Mouse (Mus musculus): ENCODE results near the gene Smc3. TPM values are rescaled to one million over a fixed set of nuclear protein-coding genes. Genes with fewer than 3 reads are reported as not detected.

The Smc3 gene
- polyA plus RNA-seq, 1 experiment: 42.8 TPM

- peak; percentile 60 for DNase-seq (ENCODE audit: low read depth)
- TF ChIP-seq POLR2A (IDR thresholded peaks at IDR 0.05; ENCODE audit: borderline replicate concordance, extremely low read depth, insufficient read depth, insufficient read length, poor library complexity, severe bottlenecking) (no peak), CTCF (IDR thresholded peaks at IDR 0.05; ENCODE audit: borderline replicate concordance, extremely low read depth, insufficient read depth, insufficient read length) (no peak)
These were observed 76.8 kb downstream of the Smc3 start, which contains the start of gene Rbm20 for GRCm38 (mm10) chr19:53676718-53677634. Rbm20 (plus strand) TSS chr19:53677306.

GRCm38 (mm10) chr19:53679194-53679593 lies 79.0 kb downstream of the Smc3 start:
- no peak for DNase-seq (ENCODE audit: low read depth)
- TF ChIP-seq POLR2A (IDR thresholded peaks at IDR 0.05; ENCODE audit: borderline replicate concordance, extremely low read depth, insufficient read depth, insufficient read length, poor library complexity, severe bottlenecking) (no peak), CTCF (IDR thresholded peaks at IDR 0.05; ENCODE audit: borderline replicate concordance, extremely low read depth, insufficient read depth, insufficient read length) (no peak)

- TF ChIP-seq POLR2A (IDR thresholded peaks at IDR 0.05; ENCODE audit: borderline replicate concordance, extremely low read depth, insufficient read depth, insufficient read length, poor library complexity, severe bottlenecking) (no peak), CTCF (IDR thresholded peaks at IDR 0.05; ENCODE audit: borderline replicate concordance, extremely low read depth, insufficient read depth, insufficient read length) (no peak)
- DNase-seq (ENCODE audit: low read depth): no peak
These were observed 79.8 kb downstream of the Smc3 start for GRCm38 (mm10) chr19:53679981-53680380.

GRCm38 (mm10) chr19:53682427-53682826 lies 82.2 kb downstream of the Smc3 start:
- no peak for DNase-seq (ENCODE audit: low read depth)
- no peak for TF ChIP-seq POLR2A (IDR thresholded peaks at IDR 0.05; ENCODE audit: borderline replicate concordance, extremely low read depth, insufficient read depth, insufficient read length, poor library complexity, severe bottlenecking)
- no peak for TF ChIP-seq CTCF (IDR thresholded peaks at IDR 0.05; ENCODE audit: borderline replicate concordance, extremely low read depth, insufficient read depth, insufficient read length)

- TF ChIP-seq POLR2A (IDR thresholded peaks at IDR 0.05; ENCODE audit: borderline replicate concordance, extremely low read depth, insufficient read depth, insufficient read length, poor library complexity, severe bottlenecking) (no peak), CTCF (IDR thresholded peaks at IDR 0.05; ENCODE audit: borderline replicate concordance, extremely low read depth, insufficient read depth, insufficient read length) (no peak)
- no peak for DNase-seq (ENCODE audit: low read depth)
These were observed 87.4 kb downstream of the Smc3 start for GRCm38 (mm10) chr19:53687592-53687991.

- TF ChIP-seq POLR2A (IDR thresholded peaks at IDR 0.05; ENCODE audit: borderline replicate concordance, extremely low read depth, insufficient read depth, insufficient read length, poor library complexity, severe bottlenecking) (no peak), CTCF (IDR thresholded peaks at IDR 0.05; ENCODE audit: borderline replicate concordance, extremely low read depth, insufficient read depth, insufficient read length) (no peak)
- no peak for DNase-seq (ENCODE audit: low read depth)
These were observed 90.6 kb downstream of the Smc3 start for GRCm38 (mm10) chr19:53690816-53691215.

- DNase-seq (ENCODE audit: low read depth): no peak
- TF ChIP-seq CTCF (IDR thresholded peaks at IDR 0.05; ENCODE audit: borderline replicate concordance, extremely low read depth, insufficient read depth, insufficient read length) (no peak), POLR2A (IDR thresholded peaks at IDR 0.05; ENCODE audit: borderline replicate concordance, extremely low read depth, insufficient read depth, insufficient read length, poor library complexity, severe bottlenecking) (no peak)
These were observed 93.8 kb downstream of the Smc3 start for GRCm38 (mm10) chr19:53694020-53694419.

Other genes with a start within 250 kb of the Smc3 start
- not detected in 2 replicates for gene Gm10197, start 228.6 kb upstream of the Smc3 start, polyA plus RNA-seq (2012; rRNA removed)
- gene Smndc1, start 209.8 kb upstream of the Smc3 start, polyA plus RNA-seq (2012; rRNA removed): 21.6 and 27.3 TPM in 2 replicates
- gene Dusp5, start 71.3 kb upstream of the Smc3 start, polyA plus RNA-seq (2012; rRNA removed): 2.3 and 2.5 TPM in 2 replicates
- 51.5 and 58.1 TPM in 2 replicates for gene Nutf2-ps1, start 11.3 kb upstream of the Smc3 start, polyA plus RNA-seq (2012; rRNA removed)
- gene Rbm20, start 76.9 kb downstream of the Smc3 start, polyA plus RNA-seq (2012; rRNA removed): 1.5 and 3.8 TPM in 2 replicates